Mouse (Mus musculus) kidney, postnatal 0 days (tissue): Measurements from ENCODE around the gene Arid3c. TPM values are rescaled to one million over a fixed set of nuclear protein-coding genes. Genes with fewer than 3 reads are reported as not detected.

Experiments used
- ATAC-seq: fragments of 200-750 bp; cut with Nextera tagmentation; replicated peaks from 2 replicates; pipeline ENCODE4 v1.8.0; 2017; ENCODE audit warnings: low read depth, moderate number of reproducible peaks, moderate TSS enrichment, moderate library complexity; ENCODE audit not compliant: low FRiP score
- DNase-seq: peaks from one replicate; pipeline ENCODE4 v3.0.0-alpha.2; 2016; ENCODE audit warnings: low spot score
- H3K27ac ChIP-seq: fragments of 300-500 bp; sonication (generic); 2 replicates; pipeline ENCODE4 v1.5.1; 2014; ENCODE audit warnings: mild to moderate bottlenecking
- H3K27me3 ChIP-seq: fragments of 300-500 bp; sonication (generic); 2 replicates; pipeline ENCODE4 v1.6.1; 2014; ENCODE audit warnings: low read length, mixed read lengths; ENCODE audit not compliant: insufficient read depth
- H3K36me3 ChIP-seq: fragments of 300-500 bp; sonication (generic); 2 replicates; pipeline ENCODE4 v1.6.1; 2014; ENCODE audit warnings: low read length, mixed read lengths; ENCODE audit not compliant: insufficient read depth
- H3K4me1 ChIP-seq: fragments of 300-500 bp; sonication (generic); replicated peaks from 2 replicates; pipeline ENCODE4 v1.6.1; 2014; ENCODE audit warnings: antibody characterized with exemption, low read length, mixed read lengths; ENCODE audit not compliant: insufficient read depth
- H3K4me2 ChIP-seq: fragments of 300-500 bp; sonication (generic); 2 replicates; pipeline ENCODE4 v1.6.1; 2014; ENCODE audit warnings: mild to moderate bottlenecking, low read length, moderate library complexity, mixed read lengths
- H3K4me3 ChIP-seq: fragments of 300-500 bp; sonication (generic); replicated peaks from 2 replicates; pipeline ENCODE4 v1.5.1; 2014; ENCODE audit warnings: low read depth, low read length
- H3K9ac ChIP-seq: fragments of 300-500 bp; sonication (generic); 2 replicates; pipeline ENCODE4 v1.6.1; 2014; ENCODE audit warnings: low read depth, low read length
- H3K9me3 ChIP-seq: fragments of 300-500 bp; sonication (generic); replicated peaks from 2 replicates; pipeline ENCODE4 v1.6.1; 2016; ENCODE audit warnings: low read length, inconsistent platforms, mixed read lengths
- CTCF ChIP-seq: IDR thresholded peaks from 2 replicates; pipeline ENCODE4 v1.5.1; 2016; ENCODE audit warnings: antibody characterized with exemption, low read depth, mild to moderate bottlenecking, moderate library complexity
- WGBS: fragments of 180-500 bp; shearing (Covaris S2); extraction: QIAGEN DNeasy Blood & Tissue Kit; methylation state at CpG from one replicate; pipeline ENCODE4 v1.1.7; 2014; 5-methylcytosine and 5-hydroxymethylcytosine counted together
- polyA plus RNA-seq: library from polyadenylated mRNA; unstranded; fragments of >200 nt; fragmentation: Nextera tagmentation; extraction: Ambion mirVana; gene quantifications from 2 replicates; pipeline ENCODE4 v1.2.1, GENCODE M21; 2015

The Arid3c gene
- polyA plus RNA-seq, 1 experiment from 2014 or later, result 0.14 TPM

DNA sequence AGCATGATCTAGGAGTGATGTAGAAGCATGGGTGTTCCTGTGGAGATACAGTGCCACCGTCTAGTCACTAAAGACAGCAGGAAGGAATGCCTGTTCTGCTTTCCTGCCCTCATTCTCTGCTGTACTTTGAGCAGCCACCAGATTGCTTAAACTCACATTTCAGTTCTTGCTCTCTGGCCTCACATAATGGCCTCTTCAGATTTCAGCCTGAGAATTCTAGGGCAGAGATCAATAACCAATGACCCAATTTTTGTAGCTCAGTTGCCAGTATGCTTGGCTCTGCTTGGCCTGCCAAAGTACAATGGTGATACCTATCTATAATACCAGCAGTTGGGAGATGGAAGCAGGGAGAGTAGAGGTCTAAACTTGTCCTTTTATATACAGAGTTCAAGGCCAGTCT is 14.1 kb upstream of the Arid3c start:
- DNase-seq, result no peak

DNA sequence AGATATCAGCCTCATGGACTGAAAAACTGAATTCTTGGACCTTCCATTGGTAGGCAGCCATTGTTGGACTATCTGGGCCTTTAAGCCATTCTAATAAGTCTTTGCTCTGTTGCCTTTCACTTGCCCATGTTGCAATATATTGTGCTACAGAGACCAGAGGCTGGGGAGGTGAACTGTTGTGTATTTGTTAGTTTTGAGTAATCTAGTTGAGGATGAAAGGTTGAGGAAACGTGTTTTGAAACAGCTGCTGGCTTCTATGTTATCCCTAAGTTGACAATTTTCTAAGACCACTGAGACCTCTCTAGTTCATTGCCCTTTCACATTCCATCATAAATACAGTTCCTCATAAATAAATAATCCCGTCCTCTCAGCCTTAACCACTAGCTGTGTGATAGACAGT is 13.2 kb upstream of the Arid3c start:
- H3K36me3 ChIP-seq, result 0 out of 2 replicates have a peak, but pooled peaks cover under 1% of the 10 kb centered on the region
- ATAC-seq, result no peak

More for the DNA sequence above, 14.1 kb upstream of the Arid3c start:
- Histone ChIP-seq H3K4me3 (no peak overlapping the region), H3K9ac (no peak overlapping the region), H3K27me3 (no peaks in the 10 kb centered on the region), H3K36me3 (no peaks in the 10 kb centered on the region), H3K4me2 (no peak overlapping the region), H3K9me3 (no peaks in the 10 kb centered on the region), H3K4me1 (0 out of 2 replicates have a peak, but pooled peaks cover 4% of the 10 kb centered on the region), H3K27ac (no peak overlapping the region)
- TF ChIP-seq CTCF, result no peak
- ATAC-seq, result no peak
- WGBS, result 71% methylated on average over 1 of the region's 1 CpGs

DNA sequence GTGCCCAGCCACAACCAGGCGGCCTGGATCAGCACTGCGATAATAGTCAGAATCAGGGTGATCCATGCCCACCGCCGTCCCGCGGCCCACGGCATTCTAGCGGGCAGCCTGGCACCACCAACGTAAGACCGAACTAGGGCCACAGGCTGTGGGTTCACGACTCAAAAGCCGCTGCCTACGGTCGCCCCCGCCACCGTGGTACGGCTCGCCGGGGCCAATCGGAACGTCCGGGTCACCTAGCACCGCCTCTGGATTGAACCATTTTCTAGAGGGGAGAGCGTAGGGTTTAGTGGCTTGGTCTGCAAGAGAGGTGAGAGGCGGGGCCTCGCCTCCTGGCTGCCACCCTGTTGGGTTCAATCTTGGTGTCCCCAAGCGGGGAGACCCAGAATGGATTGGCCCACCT is 10.2 kb upstream of the Arid3c start:
- ATAC-seq (peak; percentile 95), DNase-seq (peak; percentile 96)
- Histone ChIP-seq H3K4me2 (peak overlapping the region; percentile 91), H3K27me3 (no peaks in the 10 kb centered on the region), H3K9ac (peak overlapping the region; percentile 60), H3K27ac (peak overlapping the region; percentile 47), H3K36me3 (0 out of 2 replicates have a peak, but pooled peaks cover 4% of the 10 kb centered on the region), H3K9me3 (no peaks in the 10 kb centered on the region), H3K4me1 (0 out of 2 replicates have a peak, but pooled peaks cover 4% of the 10 kb centered on the region), H3K4me3 (peak overlapping the region; percentile 54)
- WGBS, result under 1% methylated on average over 27 of the region's 27 CpGs
- peak; percentile 45 for TF ChIP-seq CTCF

More for the DNA sequence above, 13.2 kb upstream of the Arid3c start:
- no peak for TF ChIP-seq CTCF
- Histone ChIP-seq H3K9me3 (no peaks in the 10 kb centered on the region), H3K9ac (no peak overlapping the region), H3K4me3 (no peak overlapping the region), H3K4me2 (no peak overlapping the region), H3K27ac (no peak overlapping the region), H3K27me3 (no peaks in the 10 kb centered on the region), H3K4me1 (0 out of 2 replicates have a peak, but pooled peaks cover 4% of the 10 kb centered on the region)
- no peak for DNase-seq
- WGBS, result 70% methylated on average over 2 of the region's 2 CpGs

DNA sequence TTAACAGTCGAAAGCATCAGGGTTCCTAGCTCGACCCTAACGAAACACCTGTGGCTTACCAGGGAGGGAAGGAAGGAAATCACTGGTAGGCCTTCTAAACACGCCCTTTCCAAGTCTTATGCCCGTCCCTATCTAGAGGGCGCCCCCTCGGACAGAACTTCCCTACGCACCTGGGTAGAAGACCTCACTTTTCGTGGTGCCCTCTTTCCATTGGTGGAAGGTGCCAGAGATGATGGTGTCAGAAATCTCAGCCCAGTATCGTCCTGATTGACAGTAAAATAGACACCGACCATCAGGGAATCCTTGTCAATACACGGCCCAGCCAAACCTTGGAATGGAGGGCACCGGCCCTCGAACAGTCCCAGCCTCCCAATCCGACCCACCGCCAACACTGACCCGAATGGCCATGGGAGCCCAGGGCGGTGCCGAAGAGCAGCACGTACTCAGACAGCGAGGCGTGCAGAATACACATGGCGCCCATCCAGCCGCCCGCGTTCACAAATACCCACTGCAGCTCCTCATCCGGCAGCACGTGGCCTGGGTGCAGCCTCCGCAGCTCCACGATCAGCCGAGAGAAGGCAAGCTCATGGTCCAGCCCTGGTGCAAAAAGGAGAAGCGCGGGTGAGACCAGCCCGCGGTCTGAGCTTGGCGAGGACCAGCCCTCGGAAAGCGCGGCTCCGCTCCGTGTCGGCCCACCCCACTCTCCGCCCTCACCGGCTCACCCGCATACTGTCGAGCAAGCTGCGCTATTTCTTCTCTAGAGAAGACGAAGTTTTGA is 9.6 kb upstream of the Arid3c start:
- H3K9me3 ChIP-seq, result no peaks in the 10 kb centered on the region
- H3K4me2 ChIP-seq, result peak overlapping the region; percentile 91
- H3K36me3 ChIP-seq, result 0 out of 2 replicates have a peak, but pooled peaks cover 4% of the 10 kb centered on the region
- WGBS, result under 1% methylated on average over 44 of the region's 48 CpGs
- DNase-seq, result no peak
- H3K27me3 ChIP-seq, result no peaks in the 10 kb centered on the region
- peak; percentile 62 for ATAC-seq
- 0 out of 2 replicates have a peak, but pooled peaks cover 4% of the 10 kb centered on the region for H3K4me1 ChIP-seq
- H3K4me3 ChIP-seq, result peak overlapping the region; percentile 54
- peak overlapping the region; percentile 60 for H3K9ac ChIP-seq
- H3K27ac ChIP-seq, result peak overlapping the region; percentile 47
- TF ChIP-seq CTCF, result peak; percentile 36

DNA sequence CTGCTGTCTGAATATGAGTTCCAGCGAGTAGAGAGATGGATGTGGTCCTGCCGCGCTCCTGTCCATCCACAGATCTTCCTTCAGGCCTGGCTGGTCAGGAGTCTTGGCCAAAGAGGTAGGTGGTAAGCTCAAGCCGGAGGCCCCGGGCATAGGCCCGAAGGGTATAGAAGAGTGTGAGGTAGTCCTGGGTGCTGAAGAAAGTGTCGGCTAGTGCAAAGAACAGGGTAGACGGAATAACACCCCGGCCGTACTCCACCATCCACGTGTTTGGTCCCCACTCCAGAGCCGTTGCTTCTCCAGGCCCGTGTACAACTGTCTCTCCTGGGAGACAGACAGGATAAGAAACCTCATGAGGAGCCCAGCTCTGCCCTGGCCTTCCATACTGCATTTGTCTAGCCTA is 8.3 kb upstream of the Arid3c start:
- Histone ChIP-seq H3K27ac (no peak overlapping the region), H3K9ac (no peak overlapping the region), H3K4me2 (no peak overlapping the region), H3K4me1 (0 out of 2 replicates have a peak, but pooled peaks cover 4% of the 10 kb centered on the region), H3K36me3 (0 out of 2 replicates have a peak, but pooled peaks cover 4% of the 10 kb centered on the region), H3K27me3 (no peaks in the 10 kb centered on the region), H3K9me3 (no peaks in the 10 kb centered on the region), H3K4me3 (no peak overlapping the region)
- 96% methylated on average over 13 of the region's 13 CpGs for WGBS
- ATAC-seq, result no peak
- TF ChIP-seq CTCF, result no peak
- DNase-seq, result no peak

DNA sequence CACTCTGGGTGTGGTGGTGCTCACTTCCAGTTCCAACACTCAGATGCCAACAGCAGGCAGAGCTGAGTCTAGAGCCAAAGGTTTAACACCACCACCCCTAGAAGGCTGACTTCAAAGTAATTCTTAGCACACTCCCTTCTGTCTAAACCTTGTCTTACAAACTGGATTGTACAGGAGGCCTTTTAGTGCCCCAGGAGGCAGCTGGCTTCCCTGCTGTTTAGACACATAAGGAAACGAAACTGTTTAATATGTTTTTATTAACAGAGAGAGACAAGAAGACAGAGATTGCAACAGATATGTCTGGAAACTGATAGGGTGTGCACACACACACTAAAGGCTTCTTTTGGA is 7.3 kb upstream of the Arid3c start:
- ATAC-seq (no peak), DNase-seq (no peak)
- Histone ChIP-seq H3K4me3 (no peak overlapping the region), H3K9me3 (no peaks in the 10 kb centered on the region), H3K4me2 (no peak overlapping the region), H3K36me3 (0 out of 2 replicates have a peak, but pooled peaks cover 4% of the 10 kb centered on the region), H3K4me1 (0 out of 2 replicates have a peak, but pooled peaks cover 4% of the 10 kb centered on the region), H3K27ac (no peak overlapping the region), H3K27me3 (no peaks in the 10 kb centered on the region), H3K9ac (no peak overlapping the region)
- 56% methylated on average over 1 of the region's 1 CpGs for WGBS
- TF ChIP-seq CTCF, result no peak
